Mouse (Mus musculus) erythroblast, adult 5-6 weeks (primary cell): Measurements from ENCODE around the gene Fap. TPM values are rescaled to one million over a fixed set of nuclear protein-coding genes. Genes with fewer than 3 reads are reported as not detected.

Experiments used
- ATAC-seq: replicated peaks from 2 replicates; pipeline ENCODE4 v1.8.0; 2016; ENCODE audit warnings: moderate number of reproducible peaks, mild to moderate bottlenecking, moderate TSS enrichment, inconsistent platforms; ENCODE audit not compliant: poor library complexity, low FRiP score, severe bottlenecking
- total RNA-seq, 2 experiments: library from RNA; stranded (forward) in 1 of 2; stranded (reverse) in 1 of 2; fragments of 150-400 nt in 1 of 2; fragments of 200-764, 138-1000 nt in 1 of 2; gene quantifications; 2 replicates each; pipeline versions ENCODE4 v1.2.3 to v1.2.4; 2015 to 2017; ENCODE audit warnings: low replicate concordance in 2 of 2

The Fap gene
- total RNA-seq, 2 experiments from 2014 or later, result 0.96 to 1.6 TPM

- ATAC-seq, result no peak
Observed at GRCm38 (mm10) chr2:62548104-62548503, 25.8 kb downstream of the Fap start.

GRCm38 (mm10) chr2:62535483-62535882 is 38.4 kb downstream of the Fap start:
- no peak for ATAC-seq

GRCm38 (mm10) chr2:62531065-62531464 is 42.8 kb downstream of the Fap start:
- ATAC-seq, result no peak

- ATAC-seq, result no peak
Observed at GRCm38 (mm10) chr2:62526399-62526798, 47.5 kb downstream of the Fap start.

- no peak for ATAC-seq
Observed at GRCm38 (mm10) chr2:62517790-62518189, 56.1 kb downstream of the Fap start.

- no peak for ATAC-seq
Observed at GRCm38 (mm10) chr2:62514477-62514876, 59.4 kb downstream of the Fap start.

- ATAC-seq, result no peak
Observed at GRCm38 (mm10) chr2:62513477-62513876, 60.4 kb downstream of the Fap start.

- ATAC-seq, result no peak
Observed at GRCm38 (mm10) chr2:62507130-62507529, 66.7 kb downstream of the Fap start.

GRCm38 (mm10) chr2:62506441-62506840 is 67.4 kb downstream of the Fap start:
- ATAC-seq, result no peak

- ATAC-seq, result no peak
Observed at GRCm38 (mm10) chr2:62504269-62504796, 69.5 kb downstream of the Fap start.

- ATAC-seq, result no peak
Observed at GRCm38 (mm10) chr2:62503326-62503725, 70.5 kb downstream of the Fap start.

- ATAC-seq, result no peak
Observed at GRCm38 (mm10) chr2:62502516-62502915, 71.4 kb downstream of the Fap start.

- ATAC-seq, result no peak
Observed at GRCm38 (mm10) chr2:62498821-62499220, 75.1 kb downstream of the Fap start.

- ATAC-seq, result no peak
Observed at GRCm38 (mm10) chr2:62498086-62498485, 75.8 kb downstream of the Fap start.

GRCm38 (mm10) chr2:62497333-62498002 is 76.4 kb downstream of the Fap start:
- ATAC-seq, result no peak

GRCm38 (mm10) chr2:62495407-62495806 is 78.5 kb downstream of the Fap start:
- ATAC-seq, result no peak

- no peak for ATAC-seq
Observed at GRCm38 (mm10) chr2:62489832-62490231, 84.0 kb downstream of the Fap start.

GRCm38 (mm10) chr2:62484906-62485305 is 89.0 kb downstream of the Fap start:
- no peak for ATAC-seq

GRCm38 (mm10) chr2:62483550-62483949 is 90.3 kb downstream of the Fap start, which contains the start of gene Gcg:
Gcg (minus strand) TSS chr2:62483650.
- no peak for ATAC-seq

- no peak for ATAC-seq
Observed at GRCm38 (mm10) chr2:62480285-62481198, 93.3 kb downstream of the Fap start.

GRCm38 (mm10) chr2:62469551-62469950 is 104.3 kb downstream of the Fap start:
- no peak for ATAC-seq
